Mouse (Mus musculus) gastrocnemius, postnatal 36 days (tissue): Measurements from ENCODE around the gene Zfp14. TPM values are rescaled to one million over a fixed set of nuclear protein-coding genes. Genes with fewer than 3 reads are reported as not detected.

Experiments
- microRNA-seq, 2 experiments: library from miRNA; unstranded; fragments of <30 nt; microRNA quantifications; one replicate each; pipeline ENCODE4 v1.2.0; 2021
- total RNA-seq, 2 experiments: library from RNA; stranded (reverse); gene quantifications; 2 replicates each; pipeline ENCODE4 v1.2.3; 2021

Gene Zfp14
- total RNA-seq, 2 experiments from 2014 or later: 1.6 to 1.9 TPM

Small RNA genes within 50 kb of the gene (microRNA-seq; reads per million reads assigned to microRNA genes)
- gene Gm23368: 0 reads per million in 2 experiments

Other genes starting within 250 kb of the Zfp14 start
- gene Zfp790, start 235.3 kb downstream of the Zfp14 start, total RNA-seq: 1 to 10 TPM; 6.3 to 9.7 TPM
- 1 to 10 TPM; 1.2 to 1.9 TPM for gene Zfp940, start 197.7 kb downstream of the Zfp14 start, total RNA-seq
- gene Zfp420, start 191.4 kb downstream of the Zfp14 start, total RNA-seq: 1 to 10 TPM; 2.5 to 2.6 TPM
- 1 to 10 TPM; 6.1 to 7.9 TPM for gene Zfp27, start 144.8 kb downstream of the Zfp14 start, total RNA-seq
- gene Zfp383, start 143.2 kb downstream of the Zfp14 start, total RNA-seq: 1 to 10 TPM; 4.0 to 6.3 TPM
- 1 to 10 TPM; 4.8 to 5.5 TPM for gene Zfp74, start 97.3 kb downstream of the Zfp14 start, total RNA-seq
- 10 to 100 TPM; 15.4 to 18.7 TPM for gene Zfp568, start 67.4 kb downstream of the Zfp14 start, total RNA-seq
- gene Zfp82, start 21.5 kb upstream of the Zfp14 start, total RNA-seq: 1 to 10 TPM; 1.4 to 1.7 TPM
- gene Gm26920, start 39.0 kb upstream of the Zfp14 start, total RNA-seq: not detected
- 1 to 10 TPM; 1.8 to 2.9 TPM for gene Zfp566, start 39.1 kb upstream of the Zfp14 start, total RNA-seq
- 10 to 100 TPM; 25.9 to 28.9 TPM for gene Zfp260, start 43.4 kb upstream of the Zfp14 start, total RNA-seq
- gene Zfp382, start 70.6 kb upstream of the Zfp14 start, total RNA-seq: under 1 TPM; 0.59 to 0.99 TPM
- gene Zfp146, start 118.4 kb upstream of the Zfp14 start, total RNA-seq: 10 to 100 TPM; 19.2 to 23.6 TPM
- gene Cox7a1, start 132.8 kb upstream of the Zfp14 start, total RNA-seq: 1,000 to 10,000 TPM in 1 of 2 experiments, 100 to 1,000 TPM in 1; 976 to 1,017 TPM
- gene Capns1, start 147.4 kb upstream of the Zfp14 start, total RNA-seq: 100 to 1,000 TPM; 188 to 196 TPM
- gene Polr2i, start 180.6 kb upstream of the Zfp14 start, total RNA-seq: 10 to 100 TPM; 53.9 to 58.8 TPM
- 10 to 100 TPM; 29.9 to 30.0 TPM for gene Tbcb, start 180.9 kb upstream of the Zfp14 start, total RNA-seq
- not detected for gene Ovol3, start 184.3 kb upstream of the Zfp14 start, total RNA-seq
- gene Thap8, start 228.7 kb upstream of the Zfp14 start, total RNA-seq: under 1 TPM in 1 of 2 experiments, not detected in 1; 0.25 TPM
- 1 to 10 TPM; 2.2 to 2.7 TPM for gene Wdr62, start 229.0 kb upstream of the Zfp14 start, total RNA-seq
- 1 to 10 TPM; 4.5 to 5.6 TPM for gene Clip3, start 240.3 kb upstream of the Zfp14 start, total RNA-seq